Mouse (Mus musculus): ENCODE data around the gene Zfp36.

DNA sequence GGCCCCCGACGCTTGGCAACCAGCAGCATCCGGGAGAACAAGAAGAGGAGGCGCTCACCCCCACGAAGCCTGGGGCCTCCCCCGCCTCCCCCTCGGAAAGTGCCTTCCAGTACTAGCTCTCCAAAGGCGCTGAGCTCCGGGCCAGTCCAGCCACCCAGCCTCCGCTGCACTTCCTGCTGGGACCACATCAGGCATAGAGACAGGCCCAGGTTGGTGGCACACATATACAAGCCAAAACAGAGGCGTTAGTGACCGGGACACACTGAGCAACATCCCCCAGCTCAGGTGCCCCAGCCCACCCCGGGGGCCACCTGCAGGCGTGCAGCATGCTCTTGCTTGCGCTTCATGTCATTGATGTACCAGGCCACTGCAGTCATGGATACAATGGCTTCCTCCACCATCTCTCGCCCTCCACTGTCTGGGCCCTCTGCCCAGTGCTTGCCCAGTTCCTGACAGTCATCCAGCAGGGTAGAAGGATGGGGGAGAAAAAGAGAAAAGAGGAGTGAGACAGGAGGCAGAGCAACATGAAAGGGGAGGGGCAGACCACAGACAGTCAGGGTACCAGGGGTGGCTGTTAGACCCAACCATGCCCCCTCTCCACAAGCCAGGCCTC is 12.3 kb downstream of the Zfp36 start:
- no peak for TF ChIP-seq POLR2A (IDR thresholded peaks at IDR 0.05; ENCODE audit: low read depth, low read length)
- no peak for TF ChIP-seq CTCF (IDR thresholded peaks at IDR 0.05; ENCODE audit: extremely low read depth, insufficient read depth, insufficient read length, insufficient replicate concordance)
